Mouse (Mus musculus): ENCODE data around the gene Zfp462. TPM values are rescaled to one million over a fixed set of nuclear protein-coding genes. Genes with fewer than 3 reads are reported as not detected.
"Not testable (repeated sequence)": the region's sequence is repeated elsewhere in the genome, so short reads cannot be mapped to it uniquely, and the experiment has no call there.

Zfp462 gene
- 10 to 100 TPM; 13.7 to 21.1 TPM for total RNA-seq (2021)
- long read RNA-seq, experiment 1, result 0 reads
- long read RNA-seq, experiment 2, result 0 reads

- intact Hi-C loops (cut with DNase I; ENCODE audit: low total_unique reads), result no loop called here
- DNase-seq, result peak; percentile 67
Measured at GRCm38 (mm10) chr4:54944921-54945430, at the start of gene Zfp462. Gene Zfp462, plus strand, starts transcription at chr4:54945048.

- DNase-seq, result no peak
- intact Hi-C loops (cut with DNase I; ENCODE audit: low total_unique reads), result no loop called here
Measured at GRCm38 (mm10) chr4:54896017-54896416, 48.8 kb upstream of the Zfp462 start.

GRCm38 (mm10) chr4:54904641-54905040 lies 40.2 kb upstream of the Zfp462 start:
- intact Hi-C loops (cut with DNase I; ENCODE audit: low total_unique reads), result no loop called here
- DNase-seq, result no peak

- DNase-seq, result no peak
- intact Hi-C loops (cut with DNase I; ENCODE audit: low total_unique reads), result no loop called here
Measured at GRCm38 (mm10) chr4:54905399-54905953, 39.4 kb upstream of the Zfp462 start.

- intact Hi-C loops (cut with DNase I; ENCODE audit: low total_unique reads), result no loop called here
Measured at GRCm38 (mm10) chr4:54910300-54910699, 34.5 kb upstream of the Zfp462 start.

GRCm38 (mm10) chr4:54918276-54918675 lies 26.6 kb upstream of the Zfp462 start:
- no peak for DNase-seq
- intact Hi-C loops (cut with DNase I; ENCODE audit: low total_unique reads), result no loop called here

More at GRCm38 (mm10) chr4:54910300-54910699, 34.5 kb upstream of the Zfp462 start:
- no peak for DNase-seq

GRCm38 (mm10) chr4:54923386-54923785 lies 21.5 kb upstream of the Zfp462 start:
- DNase-seq, result no peak
- intact Hi-C loops (cut with DNase I; ENCODE audit: low total_unique reads), result no loop called here

- intact Hi-C loops (cut with DNase I; ENCODE audit: low total_unique reads), result no loop called here
- no peak for DNase-seq
Measured at GRCm38 (mm10) chr4:54924306-54924705, 20.5 kb upstream of the Zfp462 start.

GRCm38 (mm10) chr4:54926456-54926855 lies 18.4 kb upstream of the Zfp462 start:
- DNase-seq; intact Hi-C loops (cut with DNase I; ENCODE audit: low total_unique reads): not testable (repeated sequence)

- intact Hi-C loops (cut with DNase I; ENCODE audit: low total_unique reads); DNase-seq: not testable (repeated sequence)
Measured at GRCm38 (mm10) chr4:54927321-54928062, 17.4 kb upstream of the Zfp462 start.

- intact Hi-C loops (cut with DNase I; ENCODE audit: low total_unique reads), result no loop called here
Measured at GRCm38 (mm10) chr4:54929686-54930085, 15.2 kb upstream of the Zfp462 start.

GRCm38 (mm10) chr4:54932668-54933067 lies 12.2 kb upstream of the Zfp462 start:
- no peak for DNase-seq
- intact Hi-C loops (cut with DNase I; ENCODE audit: low total_unique reads), result no loop called here

More at GRCm38 (mm10) chr4:54929686-54930085, 15.2 kb upstream of the Zfp462 start:
- DNase-seq, result no peak

GRCm38 (mm10) chr4:54937161-54937560 lies 7.7 kb upstream of the Zfp462 start:
- intact Hi-C loops (cut with DNase I; ENCODE audit: low total_unique reads), result no loop called here
- DNase-seq, result no peak

- intact Hi-C loops (cut with DNase I; ENCODE audit: low total_unique reads), result no loop called here
- DNase-seq, result peak; percentile 47
Measured at GRCm38 (mm10) chr4:54945603-54946445, 976 bp downstream of the Zfp462 start.

- intact Hi-C loops (cut with DNase I; ENCODE audit: low total_unique reads), result no loop called here
- DNase-seq, result no peak
Measured at GRCm38 (mm10) chr4:54946662-54947055, 1.8 kb downstream of the Zfp462 start.

GRCm38 (mm10) chr4:54947056-54947990 lies 2.5 kb downstream of the Zfp462 start:
- intact Hi-C loops (cut with DNase I; ENCODE audit: low total_unique reads), result no loop called here
- DNase-seq, result peak; percentile 33

GRCm38 (mm10) chr4:54947991-54948615 lies 3.3 kb downstream of the Zfp462 start:
- intact Hi-C loops (cut with DNase I; ENCODE audit: low total_unique reads), result no loop called here
- DNase-seq, result peak; percentile 46
